In genomic region chr1:151997591-151997990, GRCm38 (mm10) we compare ENCODE assay signal across 14 mouse cellular contexts.
"Had no signal": no experiment of that assay in that cellular context is flagged by ENCODE, and none has a peak within 500 bp of the region (broad histone marks: within the 10 kb centered on the region; RNA-seq: fewer than 3 reads in every experiment).

No protein-coding gene starts in this region.

- H3K4me2 ChIP-seq: kidney, embryonic 15.5 days; liver, embryonic 13.5 days; lung, embryonic 15.5 days; midbrain, embryonic 11.5 days; midbrain, embryonic 15.5 days; neural tube, embryonic 13.5 days had no signal

- DNase-seq: kidney, adult 2 months; kidney, postnatal 14 days; liver, embryonic 13.5 days; liver, postnatal 0 days; right cerebral cortex, postnatal 14 days; thymus, postnatal 4 days had no signal

- H3K36me3 ChIP-seq: kidney, embryonic 15.5 days; limb, embryonic 10.5 days; liver, embryonic 13.5 days; lung, embryonic 15.5 days; midbrain, embryonic 15.5 days; neural tube, embryonic 13.5 days had no signal

- H3K27me3 ChIP-seq: kidney, embryonic 15.5 days; liver, embryonic 13.5 days; lung, embryonic 15.5 days; megakaryocyte, embryonic 14.5 days; midbrain, embryonic 15.5 days; neural tube, embryonic 13.5 days had no signal

- ATAC-seq: liver, postnatal 0 days; midbrain, embryonic 15.5 days had no signal

- H3K4me3 ChIP-seq: kidney, embryonic 15.5 days; left cerebral cortex, adult 2 months; limb, embryonic 10.5 days; liver, embryonic 13.5 days; lung, embryonic 15.5 days; megakaryocyte, embryonic 14.5 days; midbrain, embryonic 15.5 days; neural tube, embryonic 13.5 days had no signal

- H3K27ac ChIP-seq: kidney, embryonic 15.5 days; left cerebral cortex, adult 2 months; limb, embryonic 10.5 days; liver, embryonic 13.5 days; lung, embryonic 15.5 days; midbrain, embryonic 15.5 days; neural tube, embryonic 13.5 days had no signal

- H3K9me3 ChIP-seq: kidney, embryonic 15.5 days; limb, embryonic 10.5 days; liver, embryonic 13.5 days; lung, embryonic 15.5 days; megakaryocyte, embryonic 14.5 days; midbrain, embryonic 15.5 days; neural tube, embryonic 13.5 days had no signal

- H3K9ac ChIP-seq: kidney, embryonic 15.5 days; liver, embryonic 13.5 days; liver, postnatal 0 days; lung, embryonic 15.5 days; midbrain, embryonic 15.5 days; neural tube, embryonic 13.5 days had no signal
